Mouse (Mus musculus) liver, embryonic 14.5 days (tissue): Measurements from ENCODE around the gene Hectd2.

Experiments used
- CTCF ChIP-seq: IDR thresholded peaks from 2 replicates; pipeline ENCODE4 v1.5.1; 2016; ENCODE audit warnings: antibody characterized with exemption, low read depth, control low read depth
- EP300 ChIP-seq: IDR thresholded peaks from 2 replicates; pipeline ENCODE4 v1.6.1; 2016; ENCODE audit warnings: antibody characterized with exemption, low read depth

DNA sequence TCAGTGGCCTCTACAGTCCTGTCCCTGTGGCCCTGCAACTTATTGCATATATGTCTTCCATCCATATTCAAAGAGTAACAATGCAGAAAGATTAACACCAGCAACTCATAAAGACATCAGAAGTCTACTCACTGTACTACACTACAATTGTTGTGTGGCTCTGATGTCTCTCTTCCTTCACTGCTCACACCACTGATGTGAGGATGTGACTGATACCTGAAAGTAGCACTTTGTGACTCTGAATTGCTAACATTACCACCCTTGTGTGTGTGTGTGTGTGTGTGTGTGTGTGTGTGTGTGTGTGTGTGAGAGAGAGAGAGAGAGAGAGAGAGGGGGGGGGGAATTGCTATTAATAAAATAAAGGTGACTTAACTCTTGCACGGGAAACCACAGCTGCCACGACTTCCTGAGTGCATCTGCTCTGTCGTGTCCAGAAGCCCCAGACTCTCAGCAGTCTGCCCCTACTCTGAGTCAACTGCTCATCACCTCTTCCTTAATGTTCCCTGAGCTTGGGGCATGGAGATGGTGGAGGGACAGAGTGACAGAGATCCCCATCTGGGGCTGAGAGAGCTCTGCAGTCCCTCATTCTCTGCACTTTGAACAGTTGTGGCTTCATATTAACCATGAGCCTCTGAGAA lies 31.8 kb upstream of the Hectd2 start:
- TF ChIP-seq CTCF, result no peak
- TF ChIP-seq EP300, result no peak
